Mouse (Mus musculus): ENCODE results near the gene Gsn. TPM values are rescaled to one million over a fixed set of nuclear protein-coding genes. Genes with fewer than 3 reads are reported as not detected.

Gene Gsn
- polyA plus RNA-seq, 1 experiment from 2014 or later = 26.0 TPM

DNA sequence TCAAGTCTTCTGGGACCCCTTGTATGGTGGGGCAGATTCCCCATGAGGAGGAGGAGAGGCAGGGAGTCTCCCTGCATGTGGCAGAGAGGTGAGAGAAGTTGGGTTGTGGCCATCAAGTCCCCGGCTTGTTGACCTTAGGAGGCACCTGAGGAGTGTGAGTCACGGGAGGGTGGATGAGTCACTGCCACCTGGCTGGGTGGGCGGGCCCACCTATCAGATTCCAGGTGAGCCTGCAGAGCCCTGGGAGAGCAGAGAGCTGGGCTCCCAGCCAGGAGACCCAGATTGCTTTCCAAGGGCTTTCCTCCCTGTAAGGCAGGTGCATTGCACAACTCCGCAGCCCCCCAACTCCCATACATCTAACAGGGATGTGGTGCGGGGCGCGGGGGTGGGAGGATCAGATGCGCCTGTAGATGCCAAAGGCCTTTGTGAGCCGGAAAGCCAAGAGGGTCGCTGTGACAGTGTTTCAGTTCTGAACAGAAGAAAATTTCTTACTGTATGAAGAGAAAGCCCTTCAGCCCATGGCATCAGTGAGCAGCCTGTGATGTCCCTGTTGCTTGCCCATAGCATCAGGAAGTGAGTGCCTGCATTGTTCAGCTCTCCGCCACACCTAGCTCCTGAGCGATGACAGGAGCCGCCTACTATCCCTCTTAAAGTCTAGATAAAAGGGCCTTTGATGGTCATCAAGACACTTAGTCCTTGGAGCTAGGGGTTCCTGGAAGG lies 11.1 kb downstream of the Gsn start:
- no peak overlapping the region for H3K9ac ChIP-seq (ENCODE audit: low read length)
- ATAC-seq (ENCODE audit: insufficient number of reproducible peaks, low FRiP score, low TSS enrichment, low read depth) (no peak), DNase-seq (ENCODE audit: low spot score) (no peak)
- H3K4me2 ChIP-seq (ENCODE audit: low read depth, severe bottlenecking) = no peak overlapping the region
- H3K4me1 ChIP-seq (ENCODE audit: control insufficient read depth, insufficient read depth, low read length) = peaks cover 14% of the 10 kb centered on the region; the same call in 1 of the 2 replicates
- no peaks in the 10 kb centered on the region for H3K27me3 ChIP-seq (ENCODE audit: control insufficient read depth, insufficient read depth, low read length)
- H3K27ac ChIP-seq (replicated peaks; ENCODE audit: low read depth, low read length) = no peak overlapping the region
- no peaks in the 10 kb centered on the region for H3K36me3 ChIP-seq (ENCODE audit: control insufficient read depth, insufficient read depth, low read length)
- H3K4me3 ChIP-seq (ENCODE audit: low read depth, low read length) = no peak overlapping the region
- 82% methylated on average over 13 of the region's 13 CpGs for WGBS
- H3K9me3 ChIP-seq (ENCODE audit: control insufficient read depth, low read length) = no peaks in the 10 kb centered on the region

DNA sequence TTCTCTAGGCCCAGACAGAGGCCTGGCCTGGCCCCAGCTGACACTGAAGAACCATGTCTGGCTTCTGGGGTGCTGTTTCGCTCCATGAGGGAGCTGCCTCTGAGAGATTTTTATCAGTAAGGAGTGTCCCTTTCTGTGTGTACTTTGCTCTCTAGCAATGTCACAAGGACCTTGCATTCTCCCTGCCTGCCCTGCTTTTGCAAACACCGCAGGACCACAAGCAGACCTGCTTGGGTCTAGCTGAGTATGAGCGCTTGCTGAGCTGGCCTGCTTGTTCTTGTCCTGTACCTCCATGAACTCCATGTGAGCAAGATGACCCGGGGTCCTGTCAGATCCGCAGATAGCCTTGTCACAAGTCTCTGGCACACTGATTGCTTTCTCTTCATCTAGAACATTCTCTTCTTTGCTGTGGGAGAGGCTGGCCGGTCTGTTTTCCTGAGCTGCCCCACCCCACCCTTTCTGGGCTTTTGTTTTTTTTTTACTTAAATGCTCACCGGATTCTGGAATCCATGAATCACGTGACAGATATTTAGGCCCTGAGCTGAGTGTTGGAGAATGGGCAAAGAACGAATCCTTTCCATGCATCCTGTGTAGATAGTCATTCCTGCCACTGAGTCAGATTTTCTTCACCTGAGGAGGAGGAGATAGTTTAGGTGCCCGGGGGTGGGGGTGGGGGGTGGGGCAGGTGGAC lies 11.8 kb downstream of the Gsn start:
- Histone ChIP-seq H3K27me3 (ENCODE audit: control insufficient read depth, insufficient read depth, low read length) (no peaks in the 10 kb centered on the region), H3K27ac (replicated peaks; ENCODE audit: low read depth, low read length) (no peak overlapping the region), H3K9me3 (ENCODE audit: control insufficient read depth, low read length) (no peaks in the 10 kb centered on the region), H3K4me1 (ENCODE audit: control insufficient read depth, insufficient read depth, low read length) (peaks cover 16% of the 10 kb centered on the region; the same call in 1 of the 2 replicates), H3K9ac (ENCODE audit: low read length) (no peak overlapping the region), H3K4me2 (ENCODE audit: low read depth, severe bottlenecking) (no peak overlapping the region), H3K36me3 (ENCODE audit: control insufficient read depth, insufficient read depth, low read length) (no peaks in the 10 kb centered on the region), H3K4me3 (ENCODE audit: low read depth, low read length) (no peak overlapping the region)
- ATAC-seq (ENCODE audit: insufficient number of reproducible peaks, low FRiP score, low TSS enrichment, low read depth) (no peak), DNase-seq (ENCODE audit: low spot score) (no peak)
- 78% methylated on average over 10 of the region's 10 CpGs for WGBS

DNA sequence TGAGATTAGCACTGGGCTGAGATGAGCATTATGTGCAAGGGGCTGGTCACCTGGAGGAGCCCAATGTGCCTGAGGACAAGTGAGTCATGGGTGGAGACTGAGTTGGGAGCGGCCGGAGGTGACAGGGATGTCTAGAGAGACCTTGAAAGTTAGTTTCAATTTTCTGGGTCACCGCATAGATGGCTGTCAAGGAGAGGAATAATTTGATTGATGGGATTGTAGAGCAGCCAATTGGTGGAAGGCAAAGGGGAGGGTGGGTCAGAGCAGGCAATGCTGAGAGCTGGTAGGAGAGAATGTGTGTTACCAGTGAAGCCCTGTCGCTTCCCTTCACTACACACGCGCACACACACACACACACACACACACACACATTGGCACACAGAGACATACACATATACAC lies 13.0 kb downstream of the Gsn start:
- Histone ChIP-seq H3K27ac (replicated peaks; ENCODE audit: low read depth, low read length) (no peak overlapping the region), H3K4me1 (ENCODE audit: control insufficient read depth, insufficient read depth, low read length) (peaks cover 24% of the 10 kb centered on the region; the same call in 1 of the 2 replicates), H3K9ac (ENCODE audit: low read length) (no peak overlapping the region), H3K9me3 (ENCODE audit: control insufficient read depth, low read length) (no peaks in the 10 kb centered on the region), H3K4me3 (ENCODE audit: low read depth, low read length) (no peak overlapping the region), H3K4me2 (ENCODE audit: low read depth, severe bottlenecking) (no peak overlapping the region), H3K27me3 (ENCODE audit: control insufficient read depth, insufficient read depth, low read length) (no peaks in the 10 kb centered on the region), H3K36me3 (ENCODE audit: control insufficient read depth, insufficient read depth, low read length) (no peaks in the 10 kb centered on the region)
- WGBS = 90% methylated on average over 6 of the region's 6 CpGs
- no peak for ATAC-seq (ENCODE audit: insufficient number of reproducible peaks, low FRiP score, low TSS enrichment, low read depth)
- no peak for DNase-seq (ENCODE audit: low spot score)

DNA sequence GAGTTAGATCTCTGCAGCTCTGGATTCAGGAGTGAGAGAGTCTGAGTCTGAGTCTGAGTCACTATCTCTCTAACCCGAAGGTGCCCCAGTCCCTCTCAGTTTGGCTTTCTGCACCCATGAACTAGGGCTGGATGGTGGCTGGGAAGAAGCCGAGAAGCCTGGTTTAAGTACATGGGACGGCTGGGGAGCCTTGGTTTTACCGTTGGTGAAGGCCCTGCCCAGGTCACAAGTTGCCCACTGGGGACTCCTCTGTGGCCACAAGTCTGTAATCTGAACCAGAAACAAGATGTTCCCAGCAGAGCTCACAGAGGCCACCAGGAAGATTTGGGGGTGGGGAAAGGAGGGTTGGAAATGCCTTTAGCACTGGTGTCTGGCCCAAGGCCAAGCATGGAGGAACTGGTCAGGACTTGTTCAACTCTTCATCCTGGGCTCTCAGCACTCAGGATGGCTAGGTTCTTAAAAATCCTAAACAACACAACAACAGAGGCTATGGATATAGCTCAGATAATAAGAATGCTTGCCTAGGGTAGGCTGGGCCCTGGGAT lies 13.6 kb downstream of the Gsn start:
- no peaks in the 10 kb centered on the region for H3K27me3 ChIP-seq (ENCODE audit: control insufficient read depth, insufficient read depth, low read length)
- ATAC-seq (ENCODE audit: insufficient number of reproducible peaks, low FRiP score, low TSS enrichment, low read depth) = no peak
- H3K9ac ChIP-seq (ENCODE audit: low read length) = no peak overlapping the region
- no peak for DNase-seq (ENCODE audit: low spot score)
- no peaks in the 10 kb centered on the region for H3K9me3 ChIP-seq (ENCODE audit: control insufficient read depth, low read length)
- 73% methylated on average over 4 of the region's 4 CpGs for WGBS
- H3K4me1 ChIP-seq (ENCODE audit: control insufficient read depth, insufficient read depth, low read length) = peaks cover 24% of the 10 kb centered on the region; the same call in 1 of the 2 replicates
- H3K4me3 ChIP-seq (ENCODE audit: low read depth, low read length) = no peak overlapping the region
- H3K27ac ChIP-seq (replicated peaks; ENCODE audit: low read depth, low read length) = no peak overlapping the region
- no peaks in the 10 kb centered on the region for H3K36me3 ChIP-seq (ENCODE audit: control insufficient read depth, insufficient read depth, low read length)
- no peak overlapping the region for H3K4me2 ChIP-seq (ENCODE audit: low read depth, severe bottlenecking)

DNA sequence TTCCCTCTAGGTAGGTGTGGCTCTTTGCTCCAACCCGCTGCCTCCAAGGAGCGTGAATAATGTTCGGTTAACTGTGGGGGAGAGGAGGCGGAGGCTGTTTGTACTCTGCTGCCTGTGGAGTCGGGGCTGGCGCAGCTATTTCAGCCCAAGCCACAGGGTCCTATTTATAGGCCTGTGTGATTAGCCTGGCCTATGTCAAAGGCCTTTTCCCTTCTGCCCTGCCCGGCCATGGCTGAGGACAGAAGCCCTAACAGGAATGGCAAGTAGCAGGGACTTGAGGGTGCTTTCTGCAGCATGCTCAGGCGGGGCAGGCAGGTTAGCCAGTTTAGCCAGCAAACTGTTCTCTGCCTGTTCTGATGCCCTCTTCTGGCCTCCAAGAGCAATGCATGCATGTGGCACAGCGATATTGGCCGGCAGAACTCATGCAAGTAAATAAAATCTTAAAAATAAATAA lies 14.4 kb downstream of the Gsn start:
- H3K36me3 ChIP-seq (ENCODE audit: control insufficient read depth, insufficient read depth, low read length) = no peaks in the 10 kb centered on the region
- peak; percentile 75 for DNase-seq (ENCODE audit: low spot score)
- H3K4me1 ChIP-seq (ENCODE audit: control insufficient read depth, insufficient read depth, low read length) = peaks cover 21% of the 10 kb centered on the region; the same call in 1 of the 2 replicates
- no peak for ATAC-seq (ENCODE audit: insufficient number of reproducible peaks, low FRiP score, low TSS enrichment, low read depth)
- H3K27ac ChIP-seq (replicated peaks; ENCODE audit: low read depth, low read length) = no peak overlapping the region
- WGBS = 22% methylated on average over 10 of the region's 10 CpGs
- H3K4me2 ChIP-seq (ENCODE audit: low read depth, severe bottlenecking) = no peak overlapping the region
- H3K9ac ChIP-seq (ENCODE audit: low read length) = no peak overlapping the region
- H3K9me3 ChIP-seq (ENCODE audit: control insufficient read depth, low read length) = no peaks in the 10 kb centered on the region
- no peak overlapping the region for H3K4me3 ChIP-seq (ENCODE audit: low read depth, low read length)
- H3K27me3 ChIP-seq (ENCODE audit: control insufficient read depth, insufficient read depth, low read length) = no peaks in the 10 kb centered on the region

DNA sequence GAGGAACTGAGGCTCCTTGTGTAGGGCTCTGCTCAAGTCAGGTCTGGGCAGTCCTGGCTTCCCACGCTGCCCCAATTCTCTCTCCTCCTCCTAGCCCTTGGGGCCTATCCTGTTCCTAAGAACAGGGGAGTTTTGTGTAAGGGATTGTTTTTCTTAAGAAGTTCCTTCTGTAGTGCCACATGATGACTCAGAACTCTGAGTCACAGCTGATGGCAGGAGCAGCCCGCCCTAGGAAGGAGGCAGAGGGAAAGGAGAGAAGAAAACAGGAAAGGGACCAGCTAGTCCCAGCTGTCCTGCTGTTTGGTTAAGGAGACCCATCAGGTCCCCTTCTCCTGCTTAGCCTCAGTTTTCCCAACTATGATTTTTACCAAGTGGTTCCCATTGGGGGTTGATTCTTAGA lies 15.6 kb downstream of the Gsn start:
- Histone ChIP-seq H3K27ac (replicated peaks; ENCODE audit: low read depth, low read length) (no peak overlapping the region), H3K36me3 (ENCODE audit: control insufficient read depth, insufficient read depth, low read length) (no peaks in the 10 kb centered on the region), H3K27me3 (ENCODE audit: control insufficient read depth, insufficient read depth, low read length) (no peaks in the 10 kb centered on the region), H3K9ac (ENCODE audit: low read length) (no peak overlapping the region), H3K4me2 (ENCODE audit: low read depth, severe bottlenecking) (no peak overlapping the region), H3K4me1 (ENCODE audit: control insufficient read depth, insufficient read depth, low read length) (peaks cover 20% of the 10 kb centered on the region; the same call in 1 of the 2 replicates), H3K4me3 (ENCODE audit: low read depth, low read length) (no peak overlapping the region), H3K9me3 (ENCODE audit: control insufficient read depth, low read length) (no peaks in the 10 kb centered on the region)
- ATAC-seq (ENCODE audit: insufficient number of reproducible peaks, low FRiP score, low TSS enrichment, low read depth) (no peak), DNase-seq (ENCODE audit: low spot score) (no peak)
- WGBS = 73% methylated on average over 2 of the region's 2 CpGs

DNA sequence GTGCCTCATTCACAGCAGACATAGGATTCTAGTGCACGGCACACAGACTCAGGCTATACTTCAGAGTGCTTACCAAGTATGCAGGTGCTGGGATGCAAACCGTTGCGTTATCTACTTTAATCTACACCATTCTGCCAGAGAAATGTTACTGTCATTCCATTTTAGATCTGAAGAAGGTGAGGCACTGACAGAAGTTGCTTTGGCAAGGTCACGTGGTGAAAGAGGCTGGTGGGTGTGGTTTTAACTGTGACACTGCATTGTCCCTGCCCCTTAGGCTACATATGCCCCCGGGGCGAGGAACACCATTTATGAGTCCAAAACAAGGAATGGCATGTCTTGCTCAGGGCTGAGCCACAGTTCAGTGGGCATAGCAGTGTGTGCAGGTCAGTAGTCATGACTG lies 16.7 kb downstream of the Gsn start:
- Histone ChIP-seq H3K9ac (ENCODE audit: low read length) (no peak overlapping the region), H3K4me2 (ENCODE audit: low read depth, severe bottlenecking) (no peak overlapping the region), H3K36me3 (ENCODE audit: control insufficient read depth, insufficient read depth, low read length) (no peaks in the 10 kb centered on the region), H3K9me3 (ENCODE audit: control insufficient read depth, low read length) (no peaks in the 10 kb centered on the region), H3K27ac (replicated peaks; ENCODE audit: low read depth, low read length) (no peak overlapping the region), H3K27me3 (ENCODE audit: control insufficient read depth, insufficient read depth, low read length) (no peaks in the 10 kb centered on the region), H3K4me3 (ENCODE audit: low read depth, low read length) (no peak overlapping the region), H3K4me1 (ENCODE audit: control insufficient read depth, insufficient read depth, low read length) (peaks cover 20% of the 10 kb centered on the region; the same call in 1 of the 2 replicates)
- no peak for DNase-seq (ENCODE audit: low spot score)
- 88% methylated on average over 6 of the region's 6 CpGs for WGBS
- no peak for ATAC-seq (ENCODE audit: insufficient number of reproducible peaks, low FRiP score, low TSS enrichment, low read depth)

DNA sequence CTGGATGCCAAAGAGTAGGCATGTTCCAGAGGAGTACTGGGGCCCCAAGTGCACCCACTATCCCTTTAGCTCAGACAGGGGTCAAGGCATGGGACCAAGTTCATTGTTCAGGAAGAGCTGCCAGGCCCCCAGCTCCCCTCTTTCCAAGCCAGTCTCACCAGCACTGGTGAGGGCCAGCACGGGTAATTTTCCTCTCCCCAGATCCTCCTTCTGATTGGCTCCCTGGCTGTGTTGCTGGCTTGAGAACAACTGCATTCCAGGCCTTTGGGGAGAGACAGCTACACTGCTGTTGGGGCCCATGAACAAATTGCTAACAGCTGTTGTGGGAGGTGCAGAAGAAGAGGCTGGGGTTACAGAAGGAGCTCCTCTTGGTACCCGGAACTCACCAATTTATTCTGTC lies 17.4 kb downstream of the Gsn start:
- Histone ChIP-seq H3K27ac (replicated peaks; ENCODE audit: low read depth, low read length) (peak overlapping the region; percentile 57; the same call in 1 of the 2 replicates), H3K27me3 (ENCODE audit: control insufficient read depth, insufficient read depth, low read length) (no peaks in the 10 kb centered on the region), H3K36me3 (ENCODE audit: control insufficient read depth, insufficient read depth, low read length) (no peaks in the 10 kb centered on the region), H3K4me1 (ENCODE audit: control insufficient read depth, insufficient read depth, low read length) (peaks cover 20% of the 10 kb centered on the region; the same call in 1 of the 2 replicates), H3K9me3 (ENCODE audit: control insufficient read depth, low read length) (no peaks in the 10 kb centered on the region), H3K9ac (ENCODE audit: low read length) (no peak overlapping the region), H3K4me3 (ENCODE audit: low read depth, low read length) (no peak overlapping the region), H3K4me2 (ENCODE audit: low read depth, severe bottlenecking) (no peak overlapping the region)
- DNase-seq (ENCODE audit: low spot score) (peak; percentile 43), ATAC-seq (ENCODE audit: insufficient number of reproducible peaks, low FRiP score, low TSS enrichment, low read depth) (peak; percentile 71)
- 10% methylated on average over 2 of the region's 2 CpGs for WGBS

Measured in limb, embryonic 11.5 days (tissue).